Mouse (Mus musculus) T-helper 2 cell (primary cell): ENCODE results near the gene Ins2.

Source experiments
- in situ Hi-C: fragments of 300-600 bp; cut with MboI, MseI; formaldehyde crosslinking; loops from one replicate; pipeline ENCODE4 v1.15.1; 2025; ENCODE audit warnings: high pct_unique_total_duplicates

The Ins2 gene

GRCm38 (mm10) chr7:142664465-142665029 lies 78.6 kb downstream of the Ins2 start:
- in situ Hi-C loops = no loop called here

GRCm38 (mm10) chr7:142663931-142664421 lies 79.2 kb downstream of the Ins2 start:
- in situ Hi-C loops = no loop called here

GRCm38 (mm10) chr7:142663151-142663550 lies 80.0 kb downstream of the Ins2 start:
- in situ Hi-C loops = no loop called here

GRCm38 (mm10) chr7:142661811-142662210 lies 81.4 kb downstream of the Ins2 start:
- in situ Hi-C loops = no loop called here

- in situ Hi-C loops = no loop called here
These were observed 82.1 kb downstream of the Ins2 start for GRCm38 (mm10) chr7:142661046-142661445.

- in situ Hi-C loops = no loop called here
These were observed 82.6 kb downstream of the Ins2 start for GRCm38 (mm10) chr7:142660651-142660945.

- in situ Hi-C loops = no loop called here
These were observed 83.2 kb downstream of the Ins2 start for GRCm38 (mm10) chr7:142659767-142660650.

- in situ Hi-C loops = no loop called here
These were observed 84.0 kb downstream of the Ins2 start for GRCm38 (mm10) chr7:142659181-142659681.

- in situ Hi-C loops = no loop called here
These were observed 84.5 kb downstream of the Ins2 start for GRCm38 (mm10) chr7:142658681-142659180.

GRCm38 (mm10) chr7:142657821-142658614 lies 85.2 kb downstream of the Ins2 start:
- in situ Hi-C loops = no loop called here

GRCm38 (mm10) chr7:142657341-142657791 lies 85.8 kb downstream of the Ins2 start:
- in situ Hi-C loops = no loop called here

- in situ Hi-C loops = no loop called here
These were observed 87.1 kb downstream of the Ins2 start for GRCm38 (mm10) chr7:142656055-142656454.

GRCm38 (mm10) chr7:142655633-142656032 lies 87.5 kb downstream of the Ins2 start:
- in situ Hi-C loops = no loop called here

- in situ Hi-C loops = no loop called here
These were observed 89.5 kb downstream of the Ins2 start for GRCm38 (mm10) chr7:142653726-142654125.

GRCm38 (mm10) chr7:142646676-142647075 lies 96.5 kb downstream of the Ins2 start:
- in situ Hi-C loops = no loop called here

- in situ Hi-C loops = no loop called here
These were observed 98.1 kb downstream of the Ins2 start for GRCm38 (mm10) chr7:142645045-142645444.

GRCm38 (mm10) chr7:142636178-142636577 lies 107.0 kb downstream of the Ins2 start:
- in situ Hi-C loops = no loop called here

- in situ Hi-C loops = no loop called here
These were observed 112.5 kb downstream of the Ins2 start for GRCm38 (mm10) chr7:142630691-142631090.

- in situ Hi-C loops = no loop called here
These were observed 113.4 kb downstream of the Ins2 start for GRCm38 (mm10) chr7:142629806-142630205.
